Mouse (Mus musculus): ENCODE measurements around the gene Gripap1.
"Not testable (repeated sequence)": the region's sequence is repeated elsewhere in the genome, so short reads cannot be mapped to it uniquely, and the experiment has no call there.

The Gripap1 gene

GRCm38 (mm10) chrX:7778450-7779244 lies 10.9 kb upstream of the Gripap1 start:
- in situ Hi-C loops (cut with MboI): no loop called here

- in situ Hi-C loops (cut with MboI): no loop called here
Observed at GRCm38 (mm10) chrX:7779294-7779693, 10.3 kb upstream of the Gripap1 start.

GRCm38 (mm10) chrX:7782603-7783092 lies 6.9 kb upstream of the Gripap1 start:
- in situ Hi-C loops (cut with MboI): no loop called here

GRCm38 (mm10) chrX:7790309-7790708 lies 744 bp downstream of the Gripap1 start:
- in situ Hi-C loops (cut with MboI): no loop called here

GRCm38 (mm10) chrX:7793361-7793760 lies 3.8 kb downstream of the Gripap1 start:
- in situ Hi-C loops (cut with MboI): no loop called here

- in situ Hi-C loops (cut with MboI): no loop called here
Observed at GRCm38 (mm10) chrX:7795016-7795415, 5.5 kb downstream of the Gripap1 start.

GRCm38 (mm10) chrX:7797327-7797726 lies 7.8 kb downstream of the Gripap1 start:
- in situ Hi-C loops (cut with MboI): no loop called here

GRCm38 (mm10) chrX:7802157-7802556 lies 12.6 kb downstream of the Gripap1 start:
- in situ Hi-C loops (cut with MboI): not testable (repeated sequence)

GRCm38 (mm10) chrX:7815016-7815415 lies 25.5 kb downstream of the Gripap1 start:
- in situ Hi-C loops (cut with MboI): not testable (repeated sequence)

- in situ Hi-C loops (cut with MboI): no loop called here
Observed at GRCm38 (mm10) chrX:7821865-7822779, 32.6 kb downstream of the Gripap1 start, which contains the start of gene Kcnd1. Kcnd1 (plus strand) TSS chrX:7822289.

- in situ Hi-C loops (cut with MboI): no loop called here
Observed at GRCm38 (mm10) chrX:7837146-7837545, 47.6 kb downstream of the Gripap1 start.

- in situ Hi-C loops (cut with MboI): no loop called here
Observed at GRCm38 (mm10) chrX:7840842-7841162, 51.2 kb downstream of the Gripap1 start.

- in situ Hi-C loops (cut with MboI): no loop called here
Observed at GRCm38 (mm10) chrX:7841163-7842162, 51.9 kb downstream of the Gripap1 start, which contains the start of gene Otud5. Otud5 (plus strand) TSS chrX:7841364.

GRCm38 (mm10) chrX:7842318-7842717 lies 52.8 kb downstream of the Gripap1 start:
- in situ Hi-C loops (cut with MboI): no loop called here

- in situ Hi-C loops (cut with MboI): no loop called here
Observed at GRCm38 (mm10) chrX:7847845-7848244, 58.3 kb downstream of the Gripap1 start.

- in situ Hi-C loops (cut with MboI): no loop called here
Observed at GRCm38 (mm10) chrX:7854578-7854977, 65.0 kb downstream of the Gripap1 start.

GRCm38 (mm10) chrX:7859191-7859753 lies 69.7 kb downstream of the Gripap1 start:
- in situ Hi-C loops (cut with MboI): no loop called here

- in situ Hi-C loops (cut with MboI): no loop called here
Observed at GRCm38 (mm10) chrX:7863181-7863580, 73.6 kb downstream of the Gripap1 start.

- in situ Hi-C loops (cut with MboI): no loop called here
Observed at GRCm38 (mm10) chrX:7864551-7864950, 75.0 kb downstream of the Gripap1 start.

GRCm38 (mm10) chrX:7865343-7865742 lies 75.8 kb downstream of the Gripap1 start:
- in situ Hi-C loops (cut with MboI): no loop called here

- in situ Hi-C loops (cut with MboI): no loop called here
Observed at GRCm38 (mm10) chrX:7865786-7866185, 76.2 kb downstream of the Gripap1 start.
